Mouse (Mus musculus): ENCODE data around the gene Rc3h2. TPM values are rescaled to one million over a fixed set of nuclear protein-coding genes. Genes with fewer than 3 reads are reported as not detected.

Rc3h2 gene
- polyA plus RNA-seq, 1 experiment: 0.03 TPM

DNA sequence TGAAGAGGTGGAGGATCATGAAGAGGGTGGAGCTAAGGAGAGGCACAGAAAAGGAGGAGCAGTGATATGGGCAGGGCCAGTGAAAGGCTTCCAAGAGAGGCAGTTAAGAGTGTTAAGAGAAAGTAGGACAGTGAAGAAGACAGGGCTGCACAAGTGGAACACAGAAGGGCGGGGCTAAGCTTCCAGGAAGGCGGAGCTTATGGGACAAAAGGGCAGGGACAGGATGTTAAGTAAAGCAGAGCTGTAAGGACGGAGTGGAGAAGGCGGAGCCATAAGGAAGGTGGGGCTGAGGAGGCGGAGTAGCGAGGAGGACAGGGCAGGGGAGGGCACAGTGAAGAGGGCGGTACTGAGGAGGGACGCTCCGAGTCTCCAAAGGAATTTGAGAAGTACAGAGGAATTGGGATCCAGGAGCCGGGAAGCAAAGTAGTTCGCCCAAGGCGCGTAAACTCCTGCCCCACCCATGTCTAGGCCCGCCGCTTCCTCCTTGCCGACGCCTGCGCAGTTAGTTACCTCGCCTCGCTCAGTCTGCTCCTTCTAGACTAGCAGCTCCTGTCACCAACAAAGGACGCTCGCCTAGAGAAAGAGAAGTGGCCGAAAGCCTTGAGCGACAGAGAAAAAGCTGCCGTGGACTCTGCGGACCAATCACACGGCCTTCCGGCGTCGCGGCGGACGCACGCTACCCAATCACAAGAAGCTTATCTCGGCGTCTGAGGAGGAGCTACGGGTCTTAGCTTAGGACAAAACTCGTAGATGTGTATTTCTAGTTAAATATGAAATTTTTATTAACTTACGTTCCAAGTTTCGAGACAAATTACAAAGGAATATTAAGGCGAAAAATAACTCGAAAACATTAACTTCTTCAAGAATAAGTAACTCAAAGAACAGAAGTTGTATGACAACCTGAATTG is 63.8 kb downstream of the Rc3h2 start, which contains the start of gene Pdcl:
Pdcl (minus strand) TSS at position 700 of the 908 bp plus-strand sequence.
- peaks cover 21% of the 10 kb centered on the region for H3K4me1 ChIP-seq (ENCODE audit: control insufficient read depth)
- no peak for TF ChIP-seq GATA1 (IDR thresholded peaks at IDR 0.05; ENCODE audit: low read length)
- no peak for TF ChIP-seq TAL1 (IDR thresholded peaks at IDR 0.05; ENCODE audit: low read length)
- no peaks in the 10 kb centered on the region for H3K27me3 ChIP-seq (ENCODE audit: control insufficient read depth)
- peak within 1 kb of the TSS; percentile 87 for H3K4me3 ChIP-seq (replicated peaks)
- H3K9me3 ChIP-seq (ENCODE audit: control insufficient read depth, low read length): no peaks in the 10 kb centered on the region
- H3K36me3 ChIP-seq (ENCODE audit: control insufficient read depth): peaks cover 34% of the 10 kb centered on the region

DNA sequence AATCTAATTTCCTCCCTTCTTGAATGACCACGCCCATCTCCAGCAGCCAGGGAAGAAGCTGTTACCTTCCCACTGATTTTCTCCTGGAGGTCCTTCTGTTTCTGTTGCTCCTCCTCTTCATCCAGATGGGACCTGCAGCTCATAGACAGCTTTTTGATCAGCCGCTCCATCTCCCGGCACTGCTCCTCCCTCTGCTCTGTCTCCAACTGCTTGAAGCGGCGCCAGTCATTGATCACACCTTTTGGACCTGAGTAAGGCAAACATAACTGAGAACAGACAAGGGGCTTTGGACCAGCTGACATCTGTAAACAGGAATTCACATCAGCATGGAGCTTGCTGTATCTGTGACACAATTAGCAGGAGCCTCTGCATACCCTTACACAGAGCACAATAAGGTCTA is 67.1 kb downstream of the Rc3h2 start:
- Histone ChIP-seq H3K27me3 (ENCODE audit: control insufficient read depth) (no peaks in the 10 kb centered on the region), H3K9me3 (ENCODE audit: control insufficient read depth, low read length) (no peaks in the 10 kb centered on the region), H3K36me3 (ENCODE audit: control insufficient read depth) (peaks cover 64% of the 10 kb centered on the region), H3K4me1 (ENCODE audit: control insufficient read depth) (peaks cover 21% of the 10 kb centered on the region), H3K4me3 (replicated peaks) (no peak overlapping the region)
- TF ChIP-seq TAL1 (IDR thresholded peaks at IDR 0.05; ENCODE audit: low read length) (no peak), GATA1 (IDR thresholded peaks at IDR 0.05; ENCODE audit: low read length) (no peak)

DNA sequence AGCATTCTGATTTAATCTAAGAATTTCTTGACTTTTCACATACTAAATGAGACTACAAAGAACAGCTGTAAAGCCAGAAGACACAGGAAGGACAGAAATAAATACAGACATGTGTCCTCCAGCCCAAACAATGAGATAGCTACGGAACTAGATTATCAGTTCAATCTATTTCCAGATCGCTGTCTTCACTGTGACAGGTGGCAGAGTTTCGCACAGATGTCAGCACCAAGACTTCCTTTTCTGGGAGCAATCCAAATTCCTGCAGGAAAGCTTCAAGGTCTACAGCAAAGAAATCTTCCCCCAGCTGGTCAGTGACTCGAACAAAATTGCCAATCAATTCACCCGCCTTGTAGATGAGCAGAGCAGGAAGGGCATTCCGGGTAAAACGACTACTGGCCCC is 71.0 kb downstream of the Rc3h2 start:
- TF ChIP-seq TAL1 (IDR thresholded peaks at IDR 0.05; ENCODE audit: low read length): no peak
- TF ChIP-seq GATA1 (IDR thresholded peaks at IDR 0.05; ENCODE audit: low read length): no peak
- Histone ChIP-seq H3K36me3 (ENCODE audit: control insufficient read depth) (peaks cover 65% of the 10 kb centered on the region), H3K4me3 (replicated peaks) (no peak overlapping the region), H3K9me3 (ENCODE audit: control insufficient read depth, low read length) (no peaks in the 10 kb centered on the region), H3K27me3 (ENCODE audit: control insufficient read depth) (no peaks in the 10 kb centered on the region), H3K4me1 (ENCODE audit: control insufficient read depth) (no peaks in the 10 kb centered on the region; the same call in 1 of the 2 replicates)

DNA sequence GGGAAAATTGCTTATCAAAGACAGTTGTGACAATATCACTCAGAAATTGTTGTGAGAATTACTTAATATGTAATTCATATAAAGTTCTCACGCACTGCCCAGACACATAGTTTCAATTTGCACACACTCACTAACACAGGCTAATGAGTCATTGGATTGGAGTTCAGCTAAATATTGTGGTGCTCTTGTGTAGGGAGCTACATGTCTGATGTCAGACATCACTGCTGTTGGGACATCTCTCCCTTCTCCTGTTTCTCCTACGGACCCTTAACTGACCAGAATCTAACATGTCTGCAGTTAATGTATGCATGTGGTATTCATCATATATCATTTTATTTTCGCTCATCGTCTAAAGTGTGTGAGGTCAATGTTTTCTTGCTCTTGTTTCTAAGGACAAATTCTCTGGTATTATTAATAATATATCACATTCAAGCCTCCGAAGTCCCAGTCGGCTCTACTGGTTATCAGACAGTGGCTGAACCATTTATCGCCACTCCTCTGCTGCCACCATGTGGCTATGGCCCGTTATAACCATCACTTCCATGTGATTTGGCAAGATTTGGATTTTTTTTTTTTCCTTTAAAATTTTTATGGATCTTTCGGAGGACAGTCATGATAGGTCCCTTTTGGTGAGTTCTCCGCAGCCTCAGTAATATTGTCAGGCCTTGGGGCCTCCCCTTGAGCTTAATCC is 84.1 kb downstream of the Rc3h2 start:
- Histone ChIP-seq H3K4me1 (ENCODE audit: control insufficient read depth) (no peaks in the 10 kb centered on the region), H3K27me3 (ENCODE audit: control insufficient read depth) (no peaks in the 10 kb centered on the region), H3K4me3 (replicated peaks) (no peak overlapping the region), H3K9me3 (ENCODE audit: control insufficient read depth, low read length) (no peaks in the 10 kb centered on the region), H3K36me3 (ENCODE audit: control insufficient read depth) (no peaks in the 10 kb centered on the region)
- TF ChIP-seq TAL1 (IDR thresholded peaks at IDR 0.05; ENCODE audit: low read length) (no peak), GATA1 (IDR thresholded peaks at IDR 0.05; ENCODE audit: low read length) (no peak)

DNA sequence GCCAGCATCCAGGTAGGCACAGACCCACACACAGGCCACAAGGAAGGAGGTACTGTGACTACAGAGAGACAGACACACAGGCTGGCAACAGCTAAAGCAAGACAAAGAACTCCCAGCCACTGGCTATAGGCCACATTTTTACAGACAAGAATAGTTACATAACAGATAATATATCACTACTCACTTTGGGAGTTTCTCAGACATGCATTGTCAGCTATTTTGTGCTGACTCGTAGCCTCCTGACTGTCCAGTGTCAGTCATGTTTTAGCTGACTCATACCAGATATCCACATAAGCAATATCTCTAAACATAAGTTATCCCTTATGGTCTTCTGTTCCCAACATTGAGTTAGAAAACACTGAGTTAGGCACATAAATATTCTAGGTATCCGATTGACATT is 89.4 kb downstream of the Rc3h2 start:
- TF ChIP-seq GATA1 (IDR thresholded peaks at IDR 0.05; ENCODE audit: low read length): no peak
- TF ChIP-seq TAL1 (IDR thresholded peaks at IDR 0.05; ENCODE audit: low read length): no peak
- H3K36me3 ChIP-seq (ENCODE audit: control insufficient read depth): no peaks in the 10 kb centered on the region
- no peak overlapping the region for H3K4me3 ChIP-seq (replicated peaks)
- H3K9me3 ChIP-seq (ENCODE audit: control insufficient read depth, low read length): no peaks in the 10 kb centered on the region
- no peaks in the 10 kb centered on the region for H3K4me1 ChIP-seq (ENCODE audit: control insufficient read depth)
- H3K27me3 ChIP-seq (ENCODE audit: control insufficient read depth): no peaks in the 10 kb centered on the region

DNA sequence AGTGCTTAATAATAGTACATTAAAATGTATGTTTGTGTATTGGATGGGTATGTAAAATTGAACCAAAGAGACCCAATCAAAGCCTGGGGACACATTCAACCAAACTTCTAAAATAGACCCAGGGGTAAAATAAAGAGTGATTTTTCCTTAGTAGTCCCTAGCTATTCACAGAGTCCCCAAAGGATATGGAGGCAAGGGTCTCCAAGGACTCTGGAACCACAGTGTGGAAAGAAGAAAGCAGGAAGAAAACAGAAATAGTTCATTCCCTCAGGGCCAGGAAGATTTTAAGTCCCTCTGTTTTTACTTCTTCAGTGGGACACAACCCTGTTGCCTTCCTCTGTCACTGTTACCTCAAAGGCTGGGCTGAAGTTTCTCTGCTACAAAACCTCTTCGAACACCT is 96.5 kb downstream of the Rc3h2 start, which contains the start of gene Olfr368:
Olfr368 (plus strand) TSS at position 301 of the 400 bp plus-strand sequence.
- no peaks in the 10 kb centered on the region for H3K36me3 ChIP-seq (ENCODE audit: control insufficient read depth)
- H3K4me1 ChIP-seq (ENCODE audit: control insufficient read depth): no peaks in the 10 kb centered on the region
- H3K9me3 ChIP-seq (ENCODE audit: control insufficient read depth, low read length): no peaks in the 10 kb centered on the region
- no peaks in the 10 kb centered on the region for H3K27me3 ChIP-seq (ENCODE audit: control insufficient read depth)
- H3K4me3 ChIP-seq (replicated peaks): no peak within 1 kb of the TSS
- TF ChIP-seq GATA1 (IDR thresholded peaks at IDR 0.05; ENCODE audit: low read length): no peak
- no peak for TF ChIP-seq TAL1 (IDR thresholded peaks at IDR 0.05; ENCODE audit: low read length)

Other genes with a start within 250 kb of the Rc3h2 start
- gene Olfr365, start 234.7 kb downstream of the Rc3h2 start, polyA plus RNA-seq (2012): not detected in 2 replicates
- not detected in 2 replicates for gene Olfr366, start 211.3 kb downstream of the Rc3h2 start, polyA plus RNA-seq (2012)
- gene Olfr368, start 96.4 kb downstream of the Rc3h2 start, polyA plus RNA-seq (2012): not detected in 2 replicates
- 0.05 and 0.12 TPM in 2 replicates for gene Pdcl, start 63.6 kb downstream of the Rc3h2 start, polyA plus RNA-seq (2012)
- 0.03 TPM in 1 of 2 replicates, not detected in the other for gene Zbtb26, start 20.2 kb upstream of the Rc3h2 start, polyA plus RNA-seq (2012)
- 0.01 and 0.04 TPM in 2 replicates for gene Zbtb6, start 20.3 kb upstream of the Rc3h2 start, polyA plus RNA-seq (2012)
- gene Rabgap1, start 20.4 kb upstream of the Rc3h2 start, polyA plus RNA-seq (2012): 0.07 and 0.09 TPM in 2 replicates
- gene Gpr21, start 93.4 kb upstream of the Rc3h2 start, polyA plus RNA-seq (2012): not detected in 2 replicates